Mouse (Mus musculus): Measurements from ENCODE around the gene Farp1. TPM values are rescaled to one million over a fixed set of nuclear protein-coding genes. Genes with fewer than 3 reads are reported as not detected.

Gene Farp1
- total and polyA plus RNA-seq, 3 experiments, result 0.01 to 0.27 TPM; not detected in 1

DNA sequence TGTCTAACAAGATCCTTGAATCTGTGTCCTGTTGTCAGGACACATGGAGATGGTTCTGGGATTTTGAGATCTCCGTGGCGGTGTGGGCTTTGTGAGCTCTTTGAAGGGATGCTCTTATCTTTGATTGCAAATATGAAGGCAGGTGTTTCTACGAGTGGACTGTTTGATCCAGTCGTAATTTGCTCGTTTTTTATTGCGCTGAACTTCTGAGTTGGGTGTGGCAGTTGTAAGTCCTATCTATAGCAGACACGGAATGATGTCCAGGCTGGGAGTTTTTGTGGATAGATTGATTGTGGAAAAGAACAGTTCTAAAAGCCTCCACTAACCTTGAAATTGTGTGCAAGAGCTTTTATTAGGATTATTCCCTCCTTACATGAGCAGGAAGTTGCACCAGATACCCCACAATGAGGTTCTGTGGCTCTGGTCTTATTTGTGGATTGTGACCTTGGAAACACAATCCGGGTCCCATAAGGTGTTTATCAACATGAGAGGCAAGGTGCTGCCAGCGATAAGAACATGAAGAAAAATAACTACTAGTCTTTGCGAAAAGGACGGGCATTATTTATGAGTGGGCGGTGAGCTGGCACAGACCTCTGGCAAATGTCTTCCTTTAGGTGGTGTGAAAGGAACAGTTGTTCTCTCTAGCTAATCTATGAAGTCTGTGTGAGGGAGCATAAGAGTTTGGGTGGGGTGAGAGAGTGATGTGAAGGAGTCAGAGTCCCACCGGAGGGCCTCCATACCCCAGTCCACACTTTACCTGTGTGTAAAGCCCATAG is 75.7 kb downstream of the Farp1 start:
- ATAC-seq (ENCODE audit: extremely low read depth, insufficient number of reproducible peaks, low FRiP score, poor library complexity, severe bottlenecking), result no peak
- DNase-seq (ENCODE audit: low spot score), result no peak

DNA sequence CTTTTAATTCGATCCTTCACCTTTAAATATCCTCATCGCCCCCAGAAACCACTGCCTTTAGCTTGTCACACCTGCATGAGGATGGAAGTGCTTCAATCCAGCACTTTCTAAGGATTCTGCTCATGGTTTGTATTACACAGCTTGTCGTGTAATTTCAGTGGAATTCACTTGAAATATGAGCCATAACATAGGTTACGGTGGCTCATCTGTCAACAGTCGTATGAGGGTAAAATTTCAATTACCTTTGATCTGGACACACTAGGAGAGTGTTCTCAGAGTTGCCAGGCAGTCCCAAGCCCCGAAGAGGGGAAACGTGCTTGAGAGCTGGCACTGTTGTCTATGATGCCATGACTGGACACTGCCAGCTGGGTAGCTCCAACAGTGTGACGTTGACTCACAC is 77.1 kb downstream of the Farp1 start:
- H3K9me3 ChIP-seq (replicated peaks), result peaks cover 63% of the 10 kb centered on the region
- no peak for TF ChIP-seq GATA2 (IDR thresholded peaks at IDR 0.05; ENCODE audit: borderline replicate concordance, low read depth, low read length)
- TF ChIP-seq CTCF (IDR thresholded peaks at IDR 0.05; ENCODE audit: low read depth, low read length), result no peak
- no peak for TF ChIP-seq POLR2AphosphoS5 (IDR thresholded peaks at IDR 0.05; ENCODE audit: insufficient replicate concordance, low read depth, low read length)
- TF ChIP-seq GATA1 (IDR thresholded peaks at IDR 0.05; ENCODE audit: borderline replicate concordance, low read length), result no peak
- no peak for TF ChIP-seq TAL1 (conservative IDR thresholded peaks at IDR 0.05; ENCODE audit: low read depth, low read length)
- no peaks in the 10 kb centered on the region for H3K36me3 ChIP-seq (replicated peaks)
- no peak overlapping the region for H3K4me3 ChIP-seq (ENCODE audit: low read depth, low read length)
- no peaks in the 10 kb centered on the region for H3K4me1 ChIP-seq (ENCODE audit: insufficient read depth, low read depth, low read length)
- DNase-seq (ENCODE audit: low spot score) (no peak), ATAC-seq (ENCODE audit: extremely low read depth, insufficient number of reproducible peaks, low FRiP score, poor library complexity, severe bottlenecking) (no peak)
- H3K27me3 ChIP-seq (ENCODE audit: insufficient read depth, low read length), result no peaks in the 10 kb centered on the region

More for the DNA sequence above, 75.7 kb downstream of the Farp1 start:
- Histone ChIP-seq H3K36me3 (replicated peaks) (no peaks in the 10 kb centered on the region), H3K9me3 (replicated peaks) (peaks cover 65% of the 10 kb centered on the region), H3K4me1 (ENCODE audit: insufficient read depth, low read depth, low read length) (no peaks in the 10 kb centered on the region), H3K4me3 (ENCODE audit: low read depth, low read length) (no peak overlapping the region), H3K27me3 (ENCODE audit: insufficient read depth, low read length) (no peaks in the 10 kb centered on the region)
- TF ChIP-seq GATA1 (IDR thresholded peaks at IDR 0.05; ENCODE audit: borderline replicate concordance, low read length) (no peak), GATA2 (IDR thresholded peaks at IDR 0.05; ENCODE audit: borderline replicate concordance, low read depth, low read length) (no peak), CTCF (IDR thresholded peaks at IDR 0.05; ENCODE audit: low read depth, low read length) (no peak), POLR2AphosphoS5 (IDR thresholded peaks at IDR 0.05; ENCODE audit: insufficient replicate concordance, low read depth, low read length) (no peak), TAL1 (conservative IDR thresholded peaks at IDR 0.05; ENCODE audit: low read depth, low read length) (no peak)

DNA sequence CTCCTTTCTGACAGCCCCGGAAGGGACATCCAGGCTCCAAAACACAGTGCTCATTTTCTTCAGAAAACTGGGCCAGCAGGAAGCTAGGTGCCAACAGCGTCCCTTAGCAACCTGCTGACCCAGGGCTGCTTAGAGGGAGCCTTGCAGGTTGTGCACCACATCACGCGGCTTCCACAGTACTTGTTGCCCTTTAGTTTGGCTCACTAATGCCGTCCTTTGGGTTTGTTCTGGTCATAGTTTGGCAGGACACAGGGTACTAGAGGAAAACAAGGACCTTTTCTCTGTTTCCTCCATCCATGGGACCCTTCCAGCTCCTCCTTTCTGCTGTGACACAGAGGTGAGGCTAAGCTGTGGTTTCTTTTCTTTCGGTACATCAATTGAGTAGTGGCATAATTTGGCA is 78.8 kb downstream of the Farp1 start:
- H3K9me3 ChIP-seq (replicated peaks), result peaks cover 63% of the 10 kb centered on the region
- no peaks in the 10 kb centered on the region for H3K4me1 ChIP-seq (ENCODE audit: insufficient read depth, low read depth, low read length)
- ATAC-seq (ENCODE audit: extremely low read depth, insufficient number of reproducible peaks, low FRiP score, poor library complexity, severe bottlenecking) (no peak), DNase-seq (ENCODE audit: low spot score) (no peak)
- TF ChIP-seq GATA2 (IDR thresholded peaks at IDR 0.05; ENCODE audit: borderline replicate concordance, low read depth, low read length) (no peak), GATA1 (IDR thresholded peaks at IDR 0.05; ENCODE audit: borderline replicate concordance, low read length) (no peak), TAL1 (conservative IDR thresholded peaks at IDR 0.05; ENCODE audit: low read depth, low read length) (no peak), CTCF (IDR thresholded peaks at IDR 0.05; ENCODE audit: low read depth, low read length) (no peak), POLR2AphosphoS5 (IDR thresholded peaks at IDR 0.05; ENCODE audit: insufficient replicate concordance, low read depth, low read length) (no peak)
- no peak overlapping the region for H3K4me3 ChIP-seq (ENCODE audit: low read depth, low read length)
- H3K36me3 ChIP-seq (replicated peaks), result no peaks in the 10 kb centered on the region
- H3K27me3 ChIP-seq (ENCODE audit: insufficient read depth, low read length), result no peaks in the 10 kb centered on the region

DNA sequence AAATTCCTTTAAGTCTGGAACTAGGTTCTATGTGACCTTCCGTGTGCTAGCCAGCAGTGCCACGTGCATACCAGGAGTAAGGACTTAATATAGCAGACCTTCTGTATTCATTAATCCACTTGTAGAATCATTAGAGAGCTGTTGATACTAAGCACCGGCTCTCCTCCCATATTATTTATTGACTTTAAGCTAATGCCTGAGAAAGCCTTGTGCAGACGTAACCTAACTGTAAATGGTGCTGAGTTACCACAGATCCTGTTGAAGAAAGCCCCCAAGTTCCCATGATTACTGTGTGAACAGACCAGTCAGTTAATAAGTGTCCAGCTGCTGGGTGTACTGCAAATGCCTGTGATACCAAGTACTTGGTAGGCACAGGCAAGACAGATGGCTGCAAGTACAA is 81.7 kb downstream of the Farp1 start:
- no peak for TF ChIP-seq GATA1 (IDR thresholded peaks at IDR 0.05; ENCODE audit: borderline replicate concordance, low read length)
- TF ChIP-seq POLR2AphosphoS5 (IDR thresholded peaks at IDR 0.05; ENCODE audit: insufficient replicate concordance, low read depth, low read length), result no peak
- TF ChIP-seq GATA2 (IDR thresholded peaks at IDR 0.05; ENCODE audit: borderline replicate concordance, low read depth, low read length), result no peak
- no peak for TF ChIP-seq CTCF (IDR thresholded peaks at IDR 0.05; ENCODE audit: low read depth, low read length)
- TF ChIP-seq TAL1 (conservative IDR thresholded peaks at IDR 0.05; ENCODE audit: low read depth, low read length), result no peak
- DNase-seq (ENCODE audit: low spot score) (no peak), ATAC-seq (ENCODE audit: extremely low read depth, insufficient number of reproducible peaks, low FRiP score, poor library complexity, severe bottlenecking) (no peak)
- peaks cover 64% of the 10 kb centered on the region for H3K9me3 ChIP-seq (replicated peaks)
- H3K4me3 ChIP-seq (ENCODE audit: low read depth, low read length), result no peak overlapping the region
- no peaks in the 10 kb centered on the region for H3K4me1 ChIP-seq (ENCODE audit: insufficient read depth, low read depth, low read length)
- H3K27me3 ChIP-seq (ENCODE audit: insufficient read depth, low read length), result no peaks in the 10 kb centered on the region
- no peaks in the 10 kb centered on the region for H3K36me3 ChIP-seq (replicated peaks)

DNA sequence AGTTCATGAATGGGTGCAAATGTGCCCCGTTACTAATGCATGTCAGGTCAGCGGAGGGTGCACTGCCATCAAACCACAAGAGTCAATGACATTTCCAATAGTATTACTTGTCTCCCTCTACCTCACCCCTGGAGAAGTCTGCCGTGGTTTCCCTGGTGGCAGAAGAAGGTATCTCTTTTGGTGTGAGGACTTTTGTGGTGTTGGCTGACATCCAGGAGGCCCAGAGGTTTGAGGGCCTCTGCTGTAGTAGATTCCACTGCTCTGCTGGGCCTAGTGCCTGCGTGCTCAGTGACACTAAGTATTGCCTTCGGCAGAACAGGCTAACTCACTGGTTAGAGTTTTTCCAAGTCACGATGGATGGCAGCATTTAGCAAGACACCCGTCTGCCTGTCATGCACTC is 83.9 kb downstream of the Farp1 start:
- Histone ChIP-seq H3K9me3 (replicated peaks) (peaks cover 64% of the 10 kb centered on the region), H3K27me3 (ENCODE audit: insufficient read depth, low read length) (no peaks in the 10 kb centered on the region), H3K4me1 (ENCODE audit: insufficient read depth, low read depth, low read length) (no peaks in the 10 kb centered on the region), H3K4me3 (ENCODE audit: low read depth, low read length) (no peak overlapping the region), H3K36me3 (replicated peaks) (no peaks in the 10 kb centered on the region)
- TF ChIP-seq GATA2 (IDR thresholded peaks at IDR 0.05; ENCODE audit: borderline replicate concordance, low read depth, low read length), result no peak
- no peak for TF ChIP-seq TAL1 (conservative IDR thresholded peaks at IDR 0.05; ENCODE audit: low read depth, low read length)
- no peak for TF ChIP-seq CTCF (IDR thresholded peaks at IDR 0.05; ENCODE audit: low read depth, low read length)
- no peak for TF ChIP-seq POLR2AphosphoS5 (IDR thresholded peaks at IDR 0.05; ENCODE audit: insufficient replicate concordance, low read depth, low read length)
- TF ChIP-seq GATA1 (IDR thresholded peaks at IDR 0.05; ENCODE audit: borderline replicate concordance, low read length), result no peak
- ATAC-seq (ENCODE audit: extremely low read depth, insufficient number of reproducible peaks, low FRiP score, poor library complexity, severe bottlenecking), result no peak
- no peak for DNase-seq (ENCODE audit: low spot score)

DNA sequence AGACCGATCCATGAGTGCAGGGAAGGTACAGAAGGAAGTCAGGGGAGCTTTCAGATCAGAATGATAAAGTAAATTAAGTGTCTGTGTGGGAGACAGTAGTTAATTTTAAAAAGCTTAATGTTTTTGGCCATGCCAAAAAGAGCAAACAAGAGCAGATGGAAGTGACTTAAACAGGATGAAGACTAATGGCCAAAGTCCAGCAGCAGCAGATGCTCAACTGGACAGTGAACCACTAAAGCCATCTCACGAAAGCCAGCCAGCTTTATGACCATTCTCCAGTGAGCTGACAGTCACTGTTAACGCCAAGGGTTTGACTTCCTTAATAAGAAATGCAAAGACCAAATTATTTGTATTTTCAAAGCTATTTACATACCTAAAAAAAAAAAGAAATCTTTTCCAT is 86.7 kb downstream of the Farp1 start:
- Histone ChIP-seq H3K27me3 (ENCODE audit: insufficient read depth, low read length) (no peaks in the 10 kb centered on the region), H3K4me3 (ENCODE audit: low read depth, low read length) (no peak overlapping the region), H3K9me3 (replicated peaks) (peaks cover 64% of the 10 kb centered on the region), H3K4me1 (ENCODE audit: insufficient read depth, low read depth, low read length) (no peaks in the 10 kb centered on the region), H3K36me3 (replicated peaks) (no peaks in the 10 kb centered on the region)
- ATAC-seq (ENCODE audit: extremely low read depth, insufficient number of reproducible peaks, low FRiP score, poor library complexity, severe bottlenecking), result no peak
- no peak for DNase-seq (ENCODE audit: low spot score)
- TF ChIP-seq POLR2AphosphoS5 (IDR thresholded peaks at IDR 0.05; ENCODE audit: insufficient replicate concordance, low read depth, low read length) (no peak), GATA1 (IDR thresholded peaks at IDR 0.05; ENCODE audit: borderline replicate concordance, low read length) (no peak), CTCF (IDR thresholded peaks at IDR 0.05; ENCODE audit: low read depth, low read length) (no peak), TAL1 (conservative IDR thresholded peaks at IDR 0.05; ENCODE audit: low read depth, low read length) (no peak), GATA2 (IDR thresholded peaks at IDR 0.05; ENCODE audit: borderline replicate concordance, low read depth, low read length) (no peak)

All from G1E (cell line).